Mouse (Mus musculus) monocyte, adult 2 months (primary cell): ENCODE measurements around the gene Irak3.

Source experiments
- DNase-seq, 2 experiments: peaks; one replicate each; pipeline ENCODE4 v3.0.0; 2022; ENCODE audit warnings: low spot score in 2 of 2, low read depth in 1 of 2

Gene Irak3

GRCm38 (mm10) chr10:120204591-120205210 is 2.8 kb upstream of the Irak3 start:
- DNase-seq = no peak

DNA sequence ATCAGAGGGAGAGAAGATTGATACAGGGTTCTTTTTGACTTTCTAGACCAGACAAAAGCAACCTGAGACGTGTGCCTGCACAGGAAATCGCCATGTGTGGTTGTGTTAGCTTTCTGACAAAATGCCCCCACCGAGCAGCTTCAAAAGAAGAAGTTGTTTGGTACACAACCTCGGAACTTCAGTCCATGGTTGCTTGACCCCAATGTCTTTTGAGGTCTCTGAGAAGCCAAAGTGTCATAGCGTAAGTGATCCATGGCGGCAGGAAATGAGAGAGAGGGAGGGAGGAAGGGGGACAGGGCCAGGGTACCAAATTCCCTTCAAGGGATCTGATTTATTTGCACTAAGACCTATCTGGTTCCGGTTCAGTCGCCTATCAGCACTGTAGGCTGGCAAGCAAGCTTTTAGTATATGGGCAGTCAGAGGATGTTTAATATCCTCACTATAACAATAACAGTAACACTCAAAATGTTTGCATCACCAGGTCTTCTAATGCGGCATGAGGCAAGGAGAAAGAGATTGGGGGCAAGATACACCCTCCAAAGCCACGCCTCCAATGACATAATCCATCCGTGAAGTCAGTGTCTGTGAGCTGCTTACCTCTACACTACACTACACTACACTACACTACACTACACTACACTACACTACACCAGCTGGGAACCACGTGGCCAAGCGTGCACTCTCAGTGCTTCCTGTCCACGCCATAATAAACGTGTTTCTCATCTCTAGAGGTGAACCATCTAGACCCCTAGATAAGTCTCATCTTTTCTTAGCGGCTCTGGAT is 729 bp upstream of the Irak3 start:
- DNase-seq = no peak

GRCm38 (mm10) chr10:120201131-120201921 is 604 bp downstream of the Irak3 start, which contains the start of gene Tmbim4:
TSS of gene Tmbim4 (plus strand) at chr10:120201590.
- peak; percentile 68 to 84 for DNase-seq

GRCm38 (mm10) chr10:120197061-120197835 is 4.7 kb downstream of the Irak3 start:
- peak in 1 of 2 experiments; percentile 16 for DNase-seq

GRCm38 (mm10) chr10:120193255-120193654 is 8.7 kb downstream of the Irak3 start:
- DNase-seq = no peak

GRCm38 (mm10) chr10:120192278-120192677 is 9.7 kb downstream of the Irak3 start:
- DNase-seq = no peak

GRCm38 (mm10) chr10:120191165-120191564 is 10.8 kb downstream of the Irak3 start:
- DNase-seq = no peak

- DNase-seq = no peak
Measured at GRCm38 (mm10) chr10:120189782-120190181, 12.1 kb downstream of the Irak3 start.

DNA sequence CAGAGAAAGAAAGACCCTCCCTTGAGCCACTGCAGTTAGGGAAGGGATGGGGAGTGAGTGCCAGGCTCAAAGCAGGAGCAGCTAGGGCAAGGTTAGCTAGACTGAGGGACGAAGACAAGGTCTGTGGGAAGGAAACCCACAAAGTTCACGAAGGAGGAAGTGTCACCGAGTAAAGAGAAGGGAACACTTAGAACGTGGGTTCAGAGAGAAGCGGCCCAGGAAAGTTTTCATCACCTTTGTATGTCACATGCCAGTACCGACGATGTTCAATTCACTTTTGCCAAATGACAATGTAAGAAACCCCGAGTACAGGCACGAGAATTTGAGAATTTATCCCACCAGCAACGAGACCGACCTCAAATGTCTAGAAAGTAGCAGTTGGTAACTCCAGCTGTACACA is 12.7 kb downstream of the Irak3 start:
- DNase-seq = peak in 1 of 2 experiments; percentile 3

DNA sequence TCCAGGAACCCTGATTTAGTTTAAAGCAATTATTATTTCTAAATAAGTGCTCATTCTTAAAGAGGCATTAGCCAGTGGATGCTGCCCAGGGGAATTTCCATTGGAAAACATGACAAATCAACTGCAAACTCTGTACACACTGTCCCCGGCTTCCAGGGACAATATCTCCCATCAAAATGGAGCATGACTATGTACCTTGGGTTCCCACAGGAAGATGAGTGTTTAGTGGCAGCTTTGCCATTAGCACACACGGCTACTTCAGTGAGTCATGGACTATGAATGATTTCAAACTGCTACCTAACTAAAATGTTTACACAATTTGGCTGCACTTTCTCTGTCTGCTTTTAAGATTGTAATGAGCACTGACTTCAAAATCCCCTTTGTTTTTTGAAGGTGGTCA is 13.4 kb downstream of the Irak3 start:
- no peak for DNase-seq

DNA sequence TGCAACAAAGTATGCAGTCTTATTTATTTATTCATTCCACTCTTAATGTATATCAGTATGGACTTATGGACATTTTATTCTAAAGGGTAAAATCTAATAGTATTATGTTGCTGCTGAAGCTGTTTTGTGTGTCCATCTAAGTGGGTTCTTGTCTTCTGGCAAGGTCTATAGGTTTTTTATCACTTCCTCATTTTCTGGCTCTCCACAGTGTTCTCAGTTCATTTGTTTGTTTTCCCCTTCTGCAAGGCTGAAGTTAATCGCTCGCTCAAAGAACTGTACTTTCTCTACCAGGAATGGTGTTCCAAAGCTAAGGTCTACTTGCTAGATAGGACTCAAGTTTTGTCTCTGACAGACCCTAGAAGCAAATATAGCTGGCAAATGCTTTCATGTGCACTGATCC is 18.6 kb downstream of the Irak3 start:
- no peak for DNase-seq

GRCm38 (mm10) chr10:120182887-120183286 is 19.0 kb downstream of the Irak3 start:
- DNase-seq = no peak

- no peak for DNase-seq
Measured at GRCm38 (mm10) chr10:120174192-120174705, 27.7 kb downstream of the Irak3 start.

DNA sequence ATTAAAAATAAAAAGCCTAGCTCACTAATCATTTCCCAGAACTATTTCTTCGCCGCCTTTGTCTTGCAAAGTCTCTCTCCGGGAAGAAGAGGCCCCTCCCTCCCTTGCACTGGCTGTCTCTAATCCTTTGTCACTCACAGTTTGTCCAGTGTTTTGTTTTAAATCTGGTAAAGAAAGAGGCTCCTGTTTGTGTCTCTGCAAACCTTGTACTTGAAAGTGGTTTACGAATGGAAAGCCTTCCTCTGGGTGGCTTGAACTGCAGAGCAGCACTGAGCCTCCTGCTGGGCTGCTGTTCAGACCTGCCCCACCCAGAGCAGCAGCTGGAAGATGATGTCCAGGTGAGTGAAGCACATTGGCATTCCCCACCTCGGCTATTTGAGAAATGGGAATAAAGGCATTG is 30.6 kb downstream of the Irak3 start:
- no peak for DNase-seq

- DNase-seq = no peak
Measured at GRCm38 (mm10) chr10:120170277-120170676, 31.7 kb downstream of the Irak3 start.

- DNase-seq = no peak
Measured at GRCm38 (mm10) chr10:120169841-120170240, 32.1 kb downstream of the Irak3 start.

DNA sequence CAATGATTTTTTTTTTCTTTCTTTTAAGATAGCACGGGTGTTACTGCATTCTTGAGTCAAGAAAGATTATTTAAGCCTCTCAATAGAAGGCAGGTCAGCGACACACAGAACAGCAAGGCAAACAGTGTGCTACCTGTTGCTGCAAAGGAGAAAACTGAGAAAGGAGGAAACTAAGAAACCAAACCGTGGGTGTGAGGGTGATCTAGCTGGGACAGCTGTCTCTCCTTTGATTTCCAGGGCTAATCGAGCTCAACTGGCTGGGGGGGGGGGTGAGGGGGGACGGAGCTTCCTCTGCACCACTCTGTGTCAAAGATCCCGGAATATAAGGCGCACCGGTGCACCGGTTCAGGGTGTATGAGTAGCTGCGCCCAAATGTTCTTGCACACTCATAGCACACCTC is 32.9 kb downstream of the Irak3 start:
- no peak for DNase-seq

GRCm38 (mm10) chr10:120168070-120168469 is 33.9 kb downstream of the Irak3 start:
- DNase-seq = no peak

DNA sequence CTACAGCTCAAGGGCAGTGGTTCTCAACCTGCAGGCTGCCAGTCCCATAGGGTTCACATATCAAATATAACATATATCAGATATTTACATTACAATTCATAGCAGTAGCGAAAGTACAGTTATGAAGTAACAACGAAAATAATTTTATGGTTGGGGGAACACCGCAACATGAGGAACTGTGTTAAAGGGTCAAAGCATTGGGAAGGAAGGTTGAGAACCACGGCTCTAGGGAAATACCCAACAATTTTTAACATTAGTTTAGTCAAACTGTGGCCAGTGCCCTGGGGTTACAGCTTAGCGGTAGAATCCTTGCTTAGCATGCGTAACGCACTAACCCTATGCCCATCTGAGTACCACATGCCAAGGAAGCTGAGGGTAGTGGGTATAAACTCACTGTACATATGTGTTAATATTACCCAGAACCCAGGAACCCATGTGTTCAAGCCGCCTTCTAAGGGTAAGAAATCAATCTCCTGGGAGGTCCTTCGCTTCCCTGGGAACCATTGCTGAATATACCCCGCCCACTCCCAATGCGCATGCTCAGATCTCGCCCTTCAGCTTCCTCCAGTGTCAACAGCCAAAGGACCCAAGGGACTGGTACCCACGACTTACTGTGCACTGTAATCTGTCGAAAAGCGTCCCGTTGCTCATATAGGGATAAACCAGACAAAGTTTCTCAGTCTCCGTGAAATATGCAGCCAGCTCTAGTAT is 36.0 kb downstream of the Irak3 start:
- DNase-seq = no peak
